Mouse (Mus musculus): ENCODE results near the gene Tmem59l. TPM values are rescaled to one million over a fixed set of nuclear protein-coding genes. Genes with fewer than 3 reads are reported as not detected.

Gene Tmem59l
- polyA plus RNA-seq, 1 experiment from 2014 or later, result 123 TPM

DNA sequence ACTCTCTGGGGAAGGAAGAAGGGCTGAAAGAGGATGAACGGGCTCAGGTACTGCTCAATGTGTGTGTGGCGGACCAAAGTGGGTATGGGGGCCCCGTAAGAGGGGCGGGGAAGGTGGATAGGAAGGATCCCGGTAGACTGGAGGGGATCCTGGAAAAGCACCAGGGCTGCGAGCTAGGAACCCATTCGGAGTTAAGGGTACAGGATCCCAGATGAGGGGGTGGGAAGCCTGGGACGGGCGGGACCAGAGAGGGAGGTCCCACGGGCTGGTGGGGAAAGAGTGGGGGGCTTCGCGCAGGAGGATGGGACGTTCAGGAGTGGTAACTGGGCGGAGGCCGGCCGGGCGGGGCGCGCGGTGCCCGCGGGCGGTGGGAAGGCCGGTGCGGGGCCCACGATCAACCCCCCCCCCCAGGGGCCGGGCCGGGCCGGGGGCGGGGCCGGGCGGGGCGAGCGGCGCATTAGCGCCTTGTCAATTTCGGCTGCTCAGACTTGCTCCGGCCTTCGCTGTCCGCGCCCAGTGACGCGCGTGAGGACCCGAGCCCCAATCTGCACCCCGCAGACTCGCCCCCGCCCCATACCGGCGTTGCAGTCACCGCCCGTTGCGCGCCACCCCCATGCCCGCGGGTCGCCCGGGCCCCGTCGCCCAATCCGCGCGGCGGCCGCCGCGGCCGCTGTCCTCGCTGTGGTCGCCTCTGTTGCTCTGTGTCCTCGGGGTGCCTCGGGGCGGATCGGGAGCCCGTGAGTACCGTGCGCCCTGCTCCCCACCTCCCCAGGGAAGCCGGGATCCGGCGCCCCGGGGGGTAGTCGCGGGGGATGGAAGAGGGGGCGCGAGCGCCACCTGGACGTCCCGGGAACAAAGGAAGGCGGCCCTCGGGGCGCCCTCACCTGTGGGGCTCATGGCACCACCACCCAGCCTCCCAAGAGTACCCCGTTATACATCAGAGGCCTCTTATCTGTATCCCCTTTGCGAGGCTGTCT, 5.8 kb upstream of the Tmem59l start, which contains the start of gene Crlf1:
TSS of gene Crlf1 (plus strand) at position 495 of the 977 bp plus-strand sequence.
- peaks cover 65% of the 10 kb centered on the region for H3K4me1 ChIP-seq
- peaks cover 98% of the 10 kb centered on the region for H3K27me3 ChIP-seq (replicated peaks)
- peak within 1 kb of the TSS; percentile 58 for H3K4me2 ChIP-seq
- H3K4me3 ChIP-seq, result peak within 1 kb of the TSS; percentile 34
- ATAC-seq (replicated peaks), result no peak
- no peaks in the 10 kb centered on the region for H3K9me3 ChIP-seq
- no peaks in the 10 kb centered on the region for H3K36me3 ChIP-seq (replicated peaks)
- H3K27ac ChIP-seq, result no peak within 1 kb of the TSS
- peak within 1 kb of the TSS; percentile 19 for H3K9ac ChIP-seq
- under 1% methylated on average over 75 of the region's 93 CpGs for WGBS

DNA sequence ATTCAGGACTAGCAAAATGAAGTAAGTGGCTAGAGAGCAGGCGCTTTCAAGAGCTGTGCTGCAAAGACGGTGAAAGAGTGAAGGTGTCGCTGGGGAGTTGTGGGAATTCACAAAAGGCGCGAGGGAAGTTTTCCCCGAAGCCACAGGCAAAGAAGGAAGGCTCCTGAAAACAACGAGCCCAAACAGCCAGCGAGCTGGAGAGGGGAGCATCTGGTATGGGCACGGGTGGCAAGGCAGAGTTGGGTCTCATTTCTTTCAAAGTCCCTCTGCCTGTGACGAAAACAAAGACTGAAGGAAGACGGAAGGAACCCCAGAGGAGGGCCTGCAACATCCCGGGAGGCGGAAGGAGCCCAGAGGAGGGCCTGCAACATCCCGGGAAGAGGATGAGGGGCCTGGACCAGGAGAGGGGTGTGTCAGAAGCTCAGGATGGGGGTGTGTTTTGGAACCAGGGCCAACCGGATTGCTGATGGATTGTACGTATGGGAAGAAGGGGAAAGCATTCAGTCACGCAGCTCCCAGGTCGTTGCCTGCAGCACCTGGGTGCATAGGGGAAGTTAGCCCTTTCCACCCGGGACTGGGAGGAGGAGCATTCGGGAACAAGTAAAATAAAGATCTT, 3.8 kb upstream of the Tmem59l start:
- Histone ChIP-seq H3K4me3 (no peak overlapping the region), H3K27ac (no peak overlapping the region), H3K4me1 (peaks cover 79% of the 10 kb centered on the region), H3K36me3 (replicated peaks) (no peaks in the 10 kb centered on the region), H3K4me2 (no peak overlapping the region), H3K9me3 (no peaks in the 10 kb centered on the region), H3K9ac (no peak overlapping the region), H3K27me3 (replicated peaks) (peaks cover 91% of the 10 kb centered on the region)
- no peak for ATAC-seq (replicated peaks)
- 1% methylated on average over 20 of the region's 20 CpGs for WGBS

DNA sequence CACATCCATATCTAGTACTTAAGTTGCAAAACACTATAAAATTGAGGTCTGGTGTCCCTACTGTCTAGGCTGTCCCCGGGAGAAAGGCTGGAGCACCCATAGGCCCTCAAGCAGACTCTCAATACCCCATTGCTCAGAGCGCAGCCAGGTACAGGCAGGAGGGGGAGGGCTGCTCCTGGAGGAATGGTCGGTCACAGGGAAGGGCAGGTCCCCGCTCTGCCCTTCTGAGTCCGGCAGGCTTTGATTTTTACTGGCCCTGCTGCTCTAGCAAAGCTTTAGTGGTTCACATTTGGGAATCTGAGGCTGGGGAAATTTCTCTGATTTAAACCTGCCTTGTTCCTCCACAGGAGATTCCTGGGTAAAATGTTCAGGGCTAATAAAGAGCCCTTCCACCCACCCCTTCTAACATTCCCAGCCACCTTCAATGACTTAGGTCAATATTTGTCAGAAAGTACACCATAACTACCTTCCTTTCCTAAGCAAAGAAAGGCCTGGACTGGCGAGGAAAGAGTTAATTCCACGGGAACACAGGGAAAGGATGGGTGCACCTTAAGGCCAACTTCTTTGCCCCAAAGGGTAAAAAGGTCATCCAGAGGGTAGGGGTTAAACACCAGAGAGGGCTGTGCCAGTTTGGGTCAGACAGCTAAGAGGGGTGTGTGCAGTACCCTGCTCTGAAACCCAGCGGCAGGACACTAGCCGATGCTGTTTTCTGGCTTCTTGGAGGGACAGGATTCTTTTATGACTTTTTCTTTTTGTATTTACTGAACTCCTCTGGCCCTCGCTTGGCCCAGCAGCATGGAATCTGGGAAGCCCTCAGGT, 3.1 kb upstream of the Tmem59l start:
- 9% methylated on average over 10 of the region's 10 CpGs for WGBS
- ATAC-seq (replicated peaks), result no peak
- Histone ChIP-seq H3K4me3 (no peak overlapping the region), H3K27me3 (replicated peaks) (peaks cover 91% of the 10 kb centered on the region), H3K9me3 (no peaks in the 10 kb centered on the region), H3K4me2 (no peak overlapping the region), H3K9ac (no peak overlapping the region), H3K36me3 (replicated peaks) (no peaks in the 10 kb centered on the region), H3K27ac (no peak overlapping the region), H3K4me1 (peaks cover 74% of the 10 kb centered on the region)

DNA sequence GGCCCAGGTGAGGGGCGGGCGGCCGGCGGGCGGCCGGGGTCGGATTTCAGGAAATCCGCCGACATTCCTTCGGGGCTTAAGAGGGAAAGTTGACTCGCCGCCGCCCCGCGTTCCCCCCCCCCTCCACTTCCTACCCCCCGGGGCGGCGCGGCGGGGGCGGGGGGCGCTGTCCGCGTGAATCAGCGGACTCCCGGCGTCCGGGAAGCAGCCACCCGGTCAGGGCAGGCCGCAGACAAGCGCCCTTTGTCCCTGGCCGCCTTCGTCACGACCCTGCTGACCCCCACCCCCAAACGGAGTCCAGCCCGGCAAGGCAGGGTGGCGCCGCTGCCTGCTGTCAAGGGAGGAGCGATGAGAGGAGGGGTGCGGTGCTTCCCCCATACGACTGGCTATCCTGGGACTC, 2.4 kb upstream of the Tmem59l start:
- Histone ChIP-seq H3K27ac (no peak overlapping the region), H3K4me3 (peak overlapping the region; percentile 4; the same call in 1 of the 2 replicates), H3K4me1 (peaks cover 67% of the 10 kb centered on the region), H3K9me3 (no peaks in the 10 kb centered on the region), H3K4me2 (peak overlapping the region; percentile 36), H3K27me3 (replicated peaks) (peaks cover 91% of the 10 kb centered on the region), H3K9ac (no peak overlapping the region), H3K36me3 (replicated peaks) (no peaks in the 10 kb centered on the region)
- ATAC-seq (replicated peaks), result no peak
- WGBS, result under 1% methylated on average over 39 of the region's 41 CpGs

DNA sequence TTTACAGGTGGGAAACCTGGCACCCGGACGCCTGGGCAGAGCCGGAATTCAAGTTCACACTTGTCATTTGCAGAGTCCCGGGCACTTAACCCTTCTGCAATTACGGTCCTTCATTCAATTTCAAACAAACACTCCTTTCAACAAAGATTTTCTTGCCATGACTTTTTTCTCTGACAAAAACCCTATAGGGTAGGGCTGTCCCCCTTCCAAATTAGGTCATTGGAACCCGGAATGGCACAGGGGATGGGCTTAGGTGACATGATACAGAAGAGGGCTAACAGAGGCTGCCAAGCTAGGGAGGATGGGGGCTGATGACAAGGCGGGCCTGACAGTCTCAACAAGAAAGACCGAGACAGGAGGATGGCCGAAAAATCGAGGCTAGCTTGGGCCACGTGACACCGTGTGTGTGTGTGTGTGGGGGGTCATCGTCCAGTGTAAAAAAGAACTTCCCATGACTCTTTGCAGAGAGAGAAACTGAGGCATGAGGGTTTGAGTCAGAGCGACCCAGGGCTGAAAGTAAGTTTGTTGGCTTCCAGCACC, 1.8 kb upstream of the Tmem59l start:
- Histone ChIP-seq H3K27me3 (replicated peaks) (peaks cover 91% of the 10 kb centered on the region), H3K4me1 (peaks cover 61% of the 10 kb centered on the region), H3K9ac (no peak overlapping the region), H3K27ac (no peak overlapping the region), H3K9me3 (no peaks in the 10 kb centered on the region), H3K4me2 (peak overlapping the region; percentile 84), H3K36me3 (replicated peaks) (0 out of 2 replicates have a peak, but pooled peaks cover under 1% of the 10 kb centered on the region), H3K4me3 (peak overlapping the region; percentile 27)
- 3% methylated on average over 14 of the region's 14 CpGs for WGBS
- no peak for ATAC-seq (replicated peaks)

DNA sequence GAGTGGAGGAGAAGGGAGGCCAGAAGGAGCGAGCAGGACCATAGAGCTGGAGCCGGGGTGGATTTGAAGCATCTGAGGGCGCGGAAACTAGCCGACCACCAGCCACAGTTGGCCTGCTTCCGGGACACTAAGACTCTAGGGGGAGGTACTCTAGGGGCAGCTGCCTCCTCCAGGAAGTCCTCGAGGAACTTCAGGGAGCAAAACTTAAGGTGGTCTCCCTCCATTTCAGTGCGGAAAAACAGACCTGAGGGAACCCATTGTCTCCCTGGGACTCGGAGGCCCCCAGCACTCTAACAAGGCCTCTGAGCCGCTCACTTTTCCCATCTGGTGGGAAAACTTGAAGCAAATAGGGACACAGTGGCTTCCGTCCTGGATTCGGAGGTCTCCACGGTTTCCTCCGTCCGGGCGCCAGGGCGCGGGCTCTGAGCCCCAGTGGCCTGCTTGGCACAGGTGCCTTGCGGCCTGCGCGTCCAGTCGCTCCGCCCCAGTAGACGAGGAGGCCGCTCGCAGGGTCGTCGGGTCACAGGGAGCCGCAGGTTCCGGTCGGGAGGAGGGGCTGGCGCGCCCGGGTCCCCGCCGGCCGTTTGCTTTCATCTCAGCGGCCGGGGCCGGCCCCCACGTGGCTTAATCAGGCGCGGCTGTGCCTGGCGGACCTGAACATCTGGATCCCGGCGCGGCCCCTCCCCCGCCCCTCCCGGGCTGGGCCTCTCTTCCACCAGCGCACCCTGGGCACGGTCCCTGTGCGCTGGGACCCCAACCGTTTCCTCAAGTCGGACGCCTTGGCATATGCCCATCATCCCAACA, 1.0 kb upstream of the Tmem59l start:
- Histone ChIP-seq H3K4me3 (peak overlapping the region; percentile 27), H3K4me1 (peaks cover 53% of the 10 kb centered on the region), H3K27me3 (replicated peaks) (peaks cover 86% of the 10 kb centered on the region), H3K9ac (peak overlapping the region; percentile 3; the same call in 1 of the 2 replicates), H3K9me3 (no peaks in the 10 kb centered on the region), H3K4me2 (peak overlapping the region; percentile 84), H3K36me3 (replicated peaks) (0 out of 2 replicates have a peak, but pooled peaks cover 4% of the 10 kb centered on the region), H3K27ac (no peak overlapping the region)
- WGBS, result 3% methylated on average over 53 of the region's 55 CpGs
- ATAC-seq (replicated peaks), result no peak; the same call in 1 of the 2 replicates

DNA sequence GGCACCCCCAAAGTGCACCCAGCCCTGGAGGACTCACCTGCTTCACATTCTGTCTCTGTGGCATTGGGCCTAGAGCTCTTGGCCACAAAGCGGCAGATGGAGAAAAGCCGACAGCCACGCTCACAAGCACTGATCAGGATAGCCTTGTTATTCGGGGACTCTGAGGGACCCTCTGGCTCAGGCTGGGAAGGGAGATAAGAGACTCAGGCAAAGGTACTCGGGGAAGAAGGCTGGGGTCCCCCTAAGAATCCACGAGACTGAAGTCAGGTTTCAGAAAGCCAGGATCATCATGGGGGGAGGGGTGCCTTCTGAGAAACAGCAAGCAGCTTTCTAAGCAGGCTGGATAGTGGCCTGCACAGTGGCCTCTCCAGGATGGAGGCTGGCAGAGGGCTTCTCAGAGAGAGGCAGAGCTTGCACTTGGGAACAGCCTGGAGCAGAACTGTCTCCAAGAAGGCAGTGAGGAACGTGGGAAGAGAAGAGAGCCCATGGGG, 922 bp downstream of the Tmem59l start:
- Histone ChIP-seq H3K27ac (no peak overlapping the region), H3K9me3 (no peaks in the 10 kb centered on the region), H3K9ac (peak overlapping the region; percentile 95; the same call in 1 of the 2 replicates), H3K4me2 (peak overlapping the region; percentile 84), H3K27me3 (replicated peaks) (peaks cover 70% of the 10 kb centered on the region), H3K4me3 (peak overlapping the region; percentile 77), H3K4me1 (peaks cover 41% of the 10 kb centered on the region), H3K36me3 (replicated peaks) (0 out of 2 replicates have a peak, but pooled peaks cover 4% of the 10 kb centered on the region)
- WGBS, result 48% methylated on average over 7 of the region's 7 CpGs
- no peak for ATAC-seq (replicated peaks)

DNA sequence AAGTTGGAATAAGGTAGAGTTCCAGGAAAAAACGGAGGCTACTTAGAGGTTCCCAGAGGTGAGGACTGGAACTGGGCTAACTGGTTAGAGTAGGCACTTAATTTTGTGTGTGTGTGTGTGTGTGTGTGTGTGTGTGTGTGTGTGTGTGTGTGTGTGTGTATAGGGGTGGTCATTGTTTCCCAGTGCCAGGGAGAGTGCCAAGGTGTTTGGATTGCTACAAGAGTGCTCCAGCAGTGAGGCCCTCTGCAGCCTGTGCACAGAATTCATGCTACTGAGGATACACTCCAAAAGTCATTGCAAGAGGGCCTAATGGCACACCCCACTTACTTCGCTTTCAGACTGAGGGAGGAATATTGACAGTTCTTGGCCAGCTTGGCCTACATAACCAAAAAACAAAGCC, 4.2 kb downstream of the Tmem59l start:
- WGBS, result 66% methylated on average over 2 of the region's 2 CpGs
- no peak overlapping the region for H3K4me2 ChIP-seq

DNA sequence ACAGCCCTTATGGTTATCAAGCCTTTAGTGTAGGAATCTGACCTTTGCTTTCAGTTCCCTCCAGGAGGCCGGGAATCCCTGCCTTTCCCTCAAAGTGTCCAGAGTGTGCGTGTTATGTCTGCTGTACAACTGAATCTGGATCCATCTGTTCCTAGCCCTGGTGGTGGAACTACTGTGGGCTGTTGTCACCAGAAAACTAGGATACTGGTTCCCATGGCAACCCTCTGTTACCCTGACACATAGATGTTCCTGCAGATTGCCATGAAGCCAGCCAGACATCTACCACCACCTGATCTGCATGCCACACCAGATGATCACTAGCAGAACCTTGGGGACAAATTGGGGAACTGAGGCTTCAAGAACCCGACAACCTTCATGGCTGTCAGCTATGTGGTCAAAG, 5.2 kb downstream of the Tmem59l start:
- Histone ChIP-seq H3K4me3 (no peak overlapping the region), H3K4me2 (no peak overlapping the region), H3K27me3 (replicated peaks) (peaks cover 49% of the 10 kb centered on the region), H3K9me3 (no peaks in the 10 kb centered on the region), H3K4me1 (peaks cover 19% of the 10 kb centered on the region), H3K9ac (no peak overlapping the region), H3K36me3 (replicated peaks) (0 out of 2 replicates have a peak, but pooled peaks cover 4% of the 10 kb centered on the region), H3K27ac (no peak overlapping the region)
- WGBS, result 80% methylated on average over 3 of the region's 3 CpGs
- ATAC-seq (replicated peaks), result no peak

More for the DNA sequence above, 4.2 kb downstream of the Tmem59l start:
- Histone ChIP-seq H3K27ac (no peak overlapping the region), H3K4me3 (no peak overlapping the region), H3K9me3 (no peaks in the 10 kb centered on the region), H3K36me3 (replicated peaks) (0 out of 2 replicates have a peak, but pooled peaks cover 4% of the 10 kb centered on the region), H3K9ac (no peak overlapping the region), H3K27me3 (replicated peaks) (peaks cover 51% of the 10 kb centered on the region), H3K4me1 (peaks cover 14% of the 10 kb centered on the region)
- no peak for ATAC-seq (replicated peaks)

DNA sequence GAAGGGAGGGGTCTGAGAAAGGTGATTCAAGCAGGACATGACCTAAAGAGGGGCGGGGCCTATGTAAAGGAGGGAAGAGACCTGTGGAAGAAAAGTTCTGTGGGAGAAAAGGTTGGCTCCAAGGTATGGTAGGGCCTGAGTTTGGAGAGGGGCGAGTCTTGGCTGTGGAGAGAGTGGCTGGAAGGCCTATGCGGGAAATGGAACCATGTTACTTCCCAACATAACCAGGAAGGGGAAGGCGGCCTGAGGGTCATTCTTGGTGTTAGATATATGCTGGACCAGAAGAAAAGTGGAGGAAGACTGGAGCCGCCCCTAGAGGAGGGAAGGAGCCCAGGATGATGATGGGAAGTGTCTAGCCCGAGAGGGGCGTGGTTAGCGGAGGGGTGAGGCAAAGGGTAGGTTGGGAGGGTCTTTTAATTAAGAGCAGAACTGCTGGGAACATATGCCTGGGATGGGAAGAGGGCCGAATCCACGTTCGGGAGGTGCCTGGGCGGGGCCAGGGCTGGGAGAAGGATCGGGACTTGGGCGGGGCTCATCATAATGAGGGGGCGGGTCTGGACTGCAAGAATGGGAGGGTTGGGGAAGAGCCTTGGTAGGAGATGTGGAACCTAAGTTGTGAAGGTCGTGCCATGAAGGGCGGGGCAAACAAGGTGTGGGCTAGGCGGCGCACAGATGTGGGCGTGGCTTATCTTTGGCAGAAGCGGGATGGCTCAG, 9.7 kb downstream of the Tmem59l start:
- peak overlapping the region; percentile 88 for H3K9ac ChIP-seq
- H3K4me3 ChIP-seq, result peak overlapping the region; percentile 79
- H3K27me3 ChIP-seq (replicated peaks), result peaks cover 19% of the 10 kb centered on the region
- H3K9me3 ChIP-seq, result no peaks in the 10 kb centered on the region
- WGBS, result 3% methylated on average over 21 of the region's 21 CpGs
- ATAC-seq (replicated peaks), result peak; percentile 35
- no peak overlapping the region for H3K27ac ChIP-seq
- H3K4me2 ChIP-seq, result peak overlapping the region; percentile 81
- no peaks in the 10 kb centered on the region for H3K36me3 ChIP-seq (replicated peaks)
- H3K4me1 ChIP-seq, result peaks cover 26% of the 10 kb centered on the region
